In the genomic region with DNA sequence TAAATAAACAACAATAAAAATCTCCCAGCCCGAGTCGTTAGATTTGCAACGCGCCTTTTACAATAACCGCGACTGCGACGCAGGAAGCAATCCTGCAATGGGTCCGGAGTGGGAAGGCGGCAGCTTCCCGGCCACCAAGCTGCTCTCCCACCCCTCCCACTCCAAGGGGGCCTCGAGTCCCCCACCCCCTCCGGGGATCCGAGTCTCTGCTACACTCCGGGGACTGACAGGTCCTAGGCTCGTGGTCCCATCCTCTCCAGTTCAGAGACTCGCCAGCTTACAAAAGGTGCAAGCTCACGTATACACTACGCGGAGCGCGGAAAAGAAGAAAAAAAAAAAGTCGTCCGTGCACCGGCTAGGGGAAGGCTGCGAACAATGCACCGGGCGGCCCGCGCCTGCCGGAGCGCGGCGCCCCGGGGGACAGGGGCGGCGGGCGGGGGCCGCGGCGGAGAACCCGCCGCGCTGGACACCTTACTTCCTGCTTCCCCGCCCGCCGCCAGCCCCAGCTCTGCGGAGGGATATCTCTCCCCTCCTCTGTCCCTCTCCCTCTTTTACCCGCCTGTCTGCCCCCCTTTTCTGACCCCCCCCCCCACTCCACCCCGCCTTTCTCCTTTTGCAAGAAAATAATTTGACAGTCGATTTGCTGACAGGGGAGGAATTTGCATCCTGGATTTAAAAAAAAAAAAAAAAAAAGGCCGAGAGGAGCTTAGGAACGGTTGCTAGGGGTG, we compare ENCODE assay signal across 8 mouse cellular contexts.
DNase-seq lines count a peak whose midpoint lies in the region; ATAC-seq and TF ChIP-seq lines count a peak whose summit lies in the region.

No protein-coding gene starts in this region.

- no peaks in the 10 kb centered on the region for H3K27me3 ChIP-seq in intestine, postnatal 0 days (replicated peaks; ENCODE audit: control insufficient read depth, insufficient read depth, low read length)
- no peaks in the 10 kb centered on the region for H3K27me3 ChIP-seq in lung, embryonic 16.5 days (ENCODE audit: control insufficient read depth, insufficient read depth, low read depth, low read length)

- peak overlapping the region; percentile 86 for H3K27ac ChIP-seq in gastrocnemius, adult 2 months
- H3K27ac ChIP-seq in intestine, postnatal 0 days (ENCODE audit: low read depth, low read length) = peak overlapping the region; percentile 78
- H3K27ac ChIP-seq in lung, embryonic 16.5 days (ENCODE audit: low read length) = peak overlapping the region; percentile 99

- DNase-seq in 3T3-L1 (ENCODE audit: low read depth, low spot score) = peak; percentile 83
- DNase-seq in cerebellum, adult 8-10 months = peak; percentile 22
- DNase-seq in gastrocnemius, adult 2 months = peak; percentile 67
- DNase-seq in retina, embryonic 14.5 days (ENCODE audit: low spot score) = peak; percentile 78

- peak overlapping the region; percentile 92 for H3K4me2 ChIP-seq in intestine, postnatal 0 days (replicated peaks; ENCODE audit: low read depth)
- H3K4me2 ChIP-seq in lung, embryonic 16.5 days (ENCODE audit: low read depth, low read length) = peak overlapping the region; percentile 87

- no peaks in the 10 kb centered on the region for H3K36me3 ChIP-seq in intestine, postnatal 0 days (ENCODE audit: control insufficient read depth, insufficient read depth)
- H3K36me3 ChIP-seq in lung, embryonic 16.5 days (ENCODE audit: control insufficient read depth, insufficient read depth, low read length) = no peaks in the 10 kb centered on the region

- H3K4me1 ChIP-seq in intestine, postnatal 0 days (replicated peaks; ENCODE audit: control insufficient read depth, insufficient read depth, low read length) = peaks cover 9% of the 10 kb centered on the region; the same call in 1 of the 2 replicates
- peaks cover 37% of the 10 kb centered on the region for H3K4me1 ChIP-seq in lung, embryonic 16.5 days (replicated peaks; ENCODE audit: control insufficient read depth, insufficient read depth, low read length)

- peak overlapping the region; percentile 86 for H3K4me3 ChIP-seq in gastrocnemius, adult 2 months
- H3K4me3 ChIP-seq in intestine, postnatal 0 days (ENCODE audit: low read depth, low read length) = peak overlapping the region; percentile 69
- H3K4me3 ChIP-seq in lung, embryonic 16.5 days (ENCODE audit: low read length) = peak overlapping the region; percentile 79

- H3K9me3 ChIP-seq in intestine, postnatal 0 days (ENCODE audit: control insufficient read depth) = no peaks in the 10 kb centered on the region
- H3K9me3 ChIP-seq in lung, embryonic 16.5 days (ENCODE audit: control insufficient read depth, low read length) = no peaks in the 10 kb centered on the region

- WGBS in intestine, postnatal 0 days = 1% methylated on average over 39 of the region's 53 CpGs
- WGBS in lung, embryonic 16.5 days = under 1% methylated on average over 43 of the region's 53 CpGs

- intact Hi-C loops in gastrocnemius, adult 2 months (cut with DNase I) = no loop called here

- peak overlapping the region; percentile 28 for H3K9ac ChIP-seq in intestine, postnatal 0 days (ENCODE audit: low read depth, low read length)
- H3K9ac ChIP-seq in lung, embryonic 16.5 days (ENCODE audit: low read length) = peak overlapping the region; percentile 87

- ATAC-seq in CD4-positive, CD25-positive, alpha-beta regulatory T cell, adult 4 months = peak; percentile 17
- ATAC-seq in intestine, postnatal 0 days = peak; percentile 26; the same call in 1 of the 2 replicates
- peak; percentile 37 for ATAC-seq in lung, embryonic 16.5 days (ENCODE audit: low read depth)
- ATAC-seq in megakaryocyte-erythroid progenitor cell, adult 5-6 weeks (replicated peaks; ENCODE audit: low FRiP score, low TSS enrichment, poor library complexity, severe bottlenecking) = no peak

- TF ChIP-seq CTCF in gastrocnemius, adult 2 months (IDR thresholded peaks at IDR 0.05) = no peak
- TF ChIP-seq CTCF in intestine, postnatal 0 days (IDR thresholded peaks at IDR 0.05; ENCODE audit: low read depth) = no peak

Comparison
In these comparisons a context has a peak if more than half of its experiments do, and no peak if none do; other contexts are left out.
1. DNase-seq: peak in every context shown above with its lines; median percentile 83 in 3T3-L1; 78 in retina, embryonic 14.5 days; 67 in gastrocnemius, adult 2 months; 22 in cerebellum, adult 8-10 months.